Mouse (Mus musculus): ENCODE measurements around the gene Mier2. TPM values are rescaled to one million over a fixed set of nuclear protein-coding genes. Genes with fewer than 3 reads are reported as not detected.

Mier2 gene
- total and polyA plus RNA-seq, 2 experiments from 2014 or later: 43.3 to 95.6 TPM

- TF ChIP-seq CTCF (IDR thresholded peaks at IDR 0.05): no peak
- Histone ChIP-seq H3K4me2 (ENCODE audit: low read depth, low read length, poor library complexity, severe bottlenecking) (no peak overlapping the region), H3K4me3 (ENCODE audit: low read depth, low read length) (no peak overlapping the region), H3K36me3 (ENCODE audit: insufficient read depth, low read length) (no peaks in the 10 kb centered on the region), H3K9ac (replicated peaks; ENCODE audit: low read length, poor library complexity, severe bottlenecking) (no peak overlapping the region), H3K27me3 (ENCODE audit: insufficient read depth, low read length) (no peaks in the 10 kb centered on the region), H3K27ac (ENCODE audit: low read depth, low read length) (no peak overlapping the region), H3K9me3 (ENCODE audit: low read length) (no peaks in the 10 kb centered on the region), H3K4me1 (ENCODE audit: insufficient read depth, low read length) (no peaks in the 10 kb centered on the region)
- DNase-seq (ENCODE audit: low spot score) (peak; percentile 10), ATAC-seq (ENCODE audit: low FRiP score) (no peak)
- 83% methylated on average over 12 of the region's 12 CpGs for WGBS
Observed at GRCm38 (mm10) chr10:79579781-79580180, 24.8 kb upstream of the Mier2 start.

GRCm38 (mm10) chr10:79578891-79579290, 23.9 kb upstream of the Mier2 start:
- Histone ChIP-seq H3K4me3 (ENCODE audit: low read depth, low read length) (no peak overlapping the region), H3K9me3 (ENCODE audit: low read length) (no peaks in the 10 kb centered on the region), H3K27me3 (ENCODE audit: insufficient read depth, low read length) (no peaks in the 10 kb centered on the region), H3K27ac (ENCODE audit: low read depth, low read length) (no peak overlapping the region), H3K4me1 (ENCODE audit: insufficient read depth, low read length) (no peaks in the 10 kb centered on the region), H3K9ac (replicated peaks; ENCODE audit: low read length, poor library complexity, severe bottlenecking) (no peak overlapping the region), H3K36me3 (ENCODE audit: insufficient read depth, low read length) (no peaks in the 10 kb centered on the region), H3K4me2 (ENCODE audit: low read depth, low read length, poor library complexity, severe bottlenecking) (no peak overlapping the region)
- ATAC-seq (ENCODE audit: low FRiP score) (no peak), DNase-seq (ENCODE audit: low spot score) (no peak)
- WGBS: 77% methylated on average over 7 of the region's 7 CpGs
- TF ChIP-seq CTCF (IDR thresholded peaks at IDR 0.05): no peak

DNA sequence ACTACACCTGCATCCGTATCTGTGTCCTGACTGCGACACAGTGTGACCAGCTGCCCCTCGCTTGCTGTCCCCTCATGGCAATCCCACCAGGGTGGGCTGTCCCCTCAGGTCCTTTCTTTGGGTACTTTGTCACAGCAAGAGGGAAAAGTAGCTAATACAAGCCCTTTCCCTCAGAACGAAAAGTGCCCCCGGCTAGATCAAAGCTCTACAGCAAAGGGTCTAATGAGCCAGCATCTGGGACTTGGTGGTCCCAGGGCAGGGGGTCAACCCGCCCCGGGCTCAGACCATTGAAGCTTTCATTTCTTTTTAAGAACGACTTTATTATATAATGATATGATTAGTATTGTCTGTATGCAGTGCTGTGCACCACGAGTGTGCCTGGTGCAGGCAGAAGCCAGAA, 23.3 kb upstream of the Mier2 start:
- DNase-seq (ENCODE audit: low spot score) (no peak), ATAC-seq (ENCODE audit: low FRiP score) (no peak)
- 54% methylated on average over 9 of the region's 9 CpGs for WGBS
- Histone ChIP-seq H3K9ac (replicated peaks; ENCODE audit: low read length, poor library complexity, severe bottlenecking) (no peak overlapping the region), H3K4me2 (ENCODE audit: low read depth, low read length, poor library complexity, severe bottlenecking) (no peak overlapping the region), H3K27me3 (ENCODE audit: insufficient read depth, low read length) (no peaks in the 10 kb centered on the region), H3K9me3 (ENCODE audit: low read length) (no peaks in the 10 kb centered on the region), H3K36me3 (ENCODE audit: insufficient read depth, low read length) (no peaks in the 10 kb centered on the region), H3K4me1 (ENCODE audit: insufficient read depth, low read length) (no peaks in the 10 kb centered on the region), H3K4me3 (ENCODE audit: low read depth, low read length) (no peak overlapping the region), H3K27ac (ENCODE audit: low read depth, low read length) (no peak overlapping the region)
- TF ChIP-seq CTCF (IDR thresholded peaks at IDR 0.05): no peak

DNA sequence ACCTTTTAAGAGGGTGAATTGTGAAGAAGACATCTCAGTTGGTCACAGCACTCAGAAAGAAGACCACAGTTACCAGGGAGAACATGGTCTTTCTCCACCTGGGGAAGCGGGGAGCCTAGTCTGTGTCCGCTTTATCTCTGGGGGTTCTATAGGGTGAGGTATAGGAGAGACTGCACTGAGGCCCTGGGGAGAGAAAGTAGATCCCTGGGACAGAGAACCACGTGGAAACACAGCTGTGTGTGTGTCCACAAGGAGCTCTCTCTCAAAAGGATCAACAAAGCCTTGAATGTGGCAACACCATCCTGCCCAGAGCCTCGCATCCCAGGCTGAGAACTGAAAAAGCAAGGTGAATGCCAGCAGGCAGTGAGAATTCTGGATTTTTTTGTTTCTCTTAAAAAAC, 22.4 kb upstream of the Mier2 start:
- DNase-seq (ENCODE audit: low spot score) (no peak), ATAC-seq (ENCODE audit: low FRiP score) (no peak)
- H3K27me3 ChIP-seq (ENCODE audit: insufficient read depth, low read length): no peaks in the 10 kb centered on the region
- no peaks in the 10 kb centered on the region for H3K4me1 ChIP-seq (ENCODE audit: insufficient read depth, low read length)
- H3K4me2 ChIP-seq (ENCODE audit: low read depth, low read length, poor library complexity, severe bottlenecking): no peak overlapping the region
- no peak for TF ChIP-seq CTCF (IDR thresholded peaks at IDR 0.05)
- WGBS: 75% methylated on average over 4 of the region's 4 CpGs
- H3K36me3 ChIP-seq (ENCODE audit: insufficient read depth, low read length): no peaks in the 10 kb centered on the region
- H3K27ac ChIP-seq (ENCODE audit: low read depth, low read length): no peak overlapping the region
- H3K4me3 ChIP-seq (ENCODE audit: low read depth, low read length): no peak overlapping the region
- no peak overlapping the region for H3K9ac ChIP-seq (replicated peaks; ENCODE audit: low read length, poor library complexity, severe bottlenecking)
- H3K9me3 ChIP-seq (ENCODE audit: low read length): no peaks in the 10 kb centered on the region

- peak; percentile 5 for DNase-seq (ENCODE audit: low spot score)
- no peaks in the 10 kb centered on the region for H3K4me1 ChIP-seq (ENCODE audit: insufficient read depth, low read length)
- whole genome bisulfite sequencing: 72% methylated on average over 6 of the region's 6 CpGs
- H3K4me3 ChIP-seq (ENCODE audit: low read depth, low read length): no peak overlapping the region
- no peak overlapping the region for H3K9ac ChIP-seq (replicated peaks; ENCODE audit: low read length, poor library complexity, severe bottlenecking)
- TF ChIP-seq CTCF (IDR thresholded peaks at IDR 0.05): no peak
- no peak for ATAC-seq (ENCODE audit: low FRiP score)
- H3K9me3 ChIP-seq (ENCODE audit: low read length): no peaks in the 10 kb centered on the region
- H3K4me2 ChIP-seq (ENCODE audit: low read depth, low read length, poor library complexity, severe bottlenecking): no peak overlapping the region
- H3K27me3 ChIP-seq (ENCODE audit: insufficient read depth, low read length): no peaks in the 10 kb centered on the region
- H3K36me3 ChIP-seq (ENCODE audit: insufficient read depth, low read length): no peaks in the 10 kb centered on the region
- no peak overlapping the region for H3K27ac ChIP-seq (ENCODE audit: low read depth, low read length)
Observed at GRCm38 (mm10) chr10:79575754-79576153, 20.8 kb upstream of the Mier2 start.

DNA sequence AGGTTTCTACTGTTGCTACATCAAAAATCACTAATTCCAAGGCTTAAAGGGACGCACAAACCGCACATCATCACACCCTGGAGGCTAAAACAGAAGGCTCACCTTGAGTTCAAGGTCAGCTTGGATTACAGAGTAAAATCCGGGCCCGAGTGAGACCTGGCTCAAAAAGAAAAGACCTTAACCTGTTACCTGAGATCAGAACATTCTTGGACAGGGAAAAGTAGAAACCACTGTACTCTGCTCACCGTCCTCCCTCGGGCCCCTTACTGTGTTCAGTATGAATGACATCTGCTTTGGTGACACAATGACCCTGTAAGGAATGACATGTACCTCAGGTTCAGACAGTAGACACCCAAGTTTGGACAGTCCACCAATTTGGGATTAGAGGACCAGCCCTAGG, 19.8 kb upstream of the Mier2 start:
- no peak for ATAC-seq (ENCODE audit: low FRiP score)
- WGBS: 91% methylated on average over 6 of the region's 6 CpGs

More for the DNA sequence above, 19.8 kb upstream of the Mier2 start:
- Histone ChIP-seq H3K4me3 (ENCODE audit: low read depth, low read length) (no peak overlapping the region), H3K9ac (replicated peaks; ENCODE audit: low read length, poor library complexity, severe bottlenecking) (no peak overlapping the region), H3K4me2 (ENCODE audit: low read depth, low read length, poor library complexity, severe bottlenecking) (no peak overlapping the region), H3K9me3 (ENCODE audit: low read length) (no peaks in the 10 kb centered on the region), H3K27ac (ENCODE audit: low read depth, low read length) (no peak overlapping the region), H3K36me3 (ENCODE audit: insufficient read depth, low read length) (no peaks in the 10 kb centered on the region), H3K4me1 (ENCODE audit: insufficient read depth, low read length) (no peaks in the 10 kb centered on the region), H3K27me3 (ENCODE audit: insufficient read depth, low read length) (no peaks in the 10 kb centered on the region)
- DNase-seq (ENCODE audit: low spot score): no peak
- no peak for TF ChIP-seq CTCF (IDR thresholded peaks at IDR 0.05)
